11 mouse cellular contexts compared by ENCODE assay signal in the genomic region with DNA sequence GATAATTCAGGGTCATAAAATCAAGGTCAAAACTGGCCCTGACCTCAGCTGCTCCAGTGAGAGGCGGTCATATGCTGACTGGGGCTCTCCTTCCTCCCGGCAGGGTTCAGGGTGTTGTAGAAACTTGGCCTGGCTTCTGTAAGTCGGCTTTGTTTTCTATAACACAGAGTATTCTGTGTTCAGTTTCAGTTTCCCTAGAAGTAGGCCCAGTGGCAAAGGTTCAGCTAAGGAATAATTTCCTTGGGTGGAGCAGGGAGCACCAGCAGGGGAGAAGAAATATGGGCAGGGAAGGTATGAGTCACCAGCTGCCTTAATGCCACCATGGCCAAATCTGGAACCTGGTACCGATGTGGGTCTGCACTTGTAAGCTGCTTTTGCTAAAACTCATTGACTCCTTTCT.
DNase-seq lines count a peak whose midpoint lies in the region; ATAC-seq and TF ChIP-seq lines count a peak whose summit lies in the region.
"Had no signal": no experiment of that assay in that cellular context is flagged by ENCODE, and none has a peak within 500 bp of the region (broad histone marks: within the 10 kb centered on the region; RNA-seq: fewer than 3 reads in every experiment).

No protein-coding gene starts in this region.

- H3K9me3 ChIP-seq in neural tube, embryonic 13.5 days = no peaks in the 10 kb centered on the region
- no peaks in the 10 kb centered on the region for H3K9me3 ChIP-seq in neural tube, embryonic 15.5 days (replicated peaks)
- H3K9me3 ChIP-seq in limb, embryonic 13.5 days = no peaks in the 10 kb centered on the region
- H3K9me3 ChIP-seq in stomach, postnatal 0 days (ENCODE audit: control insufficient read depth, low read length) = no peaks in the 10 kb centered on the region

- no peak for TF ChIP-seq EP300 in stomach, postnatal 0 days (optimal IDR thresholded peaks at IDR 0.05)

- no peak for TF ChIP-seq CTCF in gastrocnemius, adult 2 months (IDR thresholded peaks at IDR 0.05)
- TF ChIP-seq CTCF in stomach, postnatal 0 days (IDR thresholded peaks at IDR 0.05; ENCODE audit: low read depth) = 0 out of 2 replicates have a peak, but pooled peaks have one; percentile 3

- 54% methylated on average over 4 of the region's 4 CpGs for WGBS in neural tube, embryonic 13.5 days
- 60% methylated on average over 4 of the region's 4 CpGs for WGBS in neural tube, embryonic 15.5 days
- WGBS in limb, embryonic 13.5 days = 45% methylated on average over 4 of the region's 4 CpGs
- WGBS in stomach, postnatal 0 days = 29% methylated on average over 4 of the region's 4 CpGs

- H3K27ac ChIP-seq in gastrocnemius, adult 2 months = peak overlapping the region; percentile 79
- 0 out of 2 replicates have a peak overlapping the region, but pooled peaks have one; percentile 14 for H3K27ac ChIP-seq in neural tube, embryonic 13.5 days (replicated peaks)
- H3K27ac ChIP-seq in neural tube, embryonic 15.5 days (replicated peaks) = no peak overlapping the region
- peak overlapping the region; percentile 16; the same call in 1 of the 2 replicates for H3K27ac ChIP-seq in limb, embryonic 13.5 days
- peak overlapping the region; percentile 73 for H3K27ac ChIP-seq in stomach, postnatal 0 days (replicated peaks)
- H3K27ac ChIP-seq: hindbrain, postnatal 0 days had no signal

- no peaks in the 10 kb centered on the region for H3K27me3 ChIP-seq in neural tube, embryonic 13.5 days
- no peaks in the 10 kb centered on the region for H3K27me3 ChIP-seq in neural tube, embryonic 15.5 days (replicated peaks)
- peaks cover 7% of the 10 kb centered on the region; the same call in 1 of the 2 replicates for H3K27me3 ChIP-seq in limb, embryonic 13.5 days
- H3K27me3 ChIP-seq in stomach, postnatal 0 days (ENCODE audit: control insufficient read depth, insufficient read depth, low read length) = no peaks in the 10 kb centered on the region

- ATAC-seq in neural tube, embryonic 13.5 days (ENCODE audit: low read depth) = no peak
- ATAC-seq in neural tube, embryonic 15.5 days (ENCODE audit: low FRiP score) = no peak
- no peak for ATAC-seq in limb, embryonic 13.5 days (ENCODE audit: low FRiP score, low read depth)
- ATAC-seq in stomach, postnatal 0 days (ENCODE audit: low FRiP score, low TSS enrichment) = peak; percentile 66
- ATAC-seq: hindbrain, postnatal 0 days had no signal

- no peak overlapping the region for H3K9ac ChIP-seq in neural tube, embryonic 13.5 days
- no peak overlapping the region for H3K9ac ChIP-seq in neural tube, embryonic 15.5 days (replicated peaks)
- no peak overlapping the region for H3K9ac ChIP-seq in limb, embryonic 13.5 days
- no peak overlapping the region for H3K9ac ChIP-seq in stomach, postnatal 0 days (ENCODE audit: low read length)

- intact Hi-C loops in gastrocnemius, adult 2 months (cut with DNase I) = no loop called here

- peaks cover 13% of the 10 kb centered on the region for H3K4me1 ChIP-seq in neural tube, embryonic 13.5 days (replicated peaks)
- H3K4me1 ChIP-seq in neural tube, embryonic 15.5 days = no peaks in the 10 kb centered on the region
- no peaks in the 10 kb centered on the region for H3K4me1 ChIP-seq in limb, embryonic 13.5 days
- peaks cover 3% of the 10 kb centered on the region; the same call in 1 of the 2 replicates for H3K4me1 ChIP-seq in stomach, postnatal 0 days (replicated peaks; ENCODE audit: control insufficient read depth, insufficient read depth)

- H3K36me3 ChIP-seq in neural tube, embryonic 13.5 days = no peaks in the 10 kb centered on the region
- H3K36me3 ChIP-seq in neural tube, embryonic 15.5 days = no peaks in the 10 kb centered on the region
- H3K36me3 ChIP-seq in limb, embryonic 13.5 days = no peaks in the 10 kb centered on the region
- no peaks in the 10 kb centered on the region for H3K36me3 ChIP-seq in stomach, postnatal 0 days (ENCODE audit: control insufficient read depth, insufficient read depth, low read length)

- no peak overlapping the region for H3K4me3 ChIP-seq in gastrocnemius, adult 2 months
- H3K4me3 ChIP-seq in neural tube, embryonic 13.5 days = no peak overlapping the region
- H3K4me3 ChIP-seq in neural tube, embryonic 15.5 days (replicated peaks) = no peak overlapping the region
- H3K4me3 ChIP-seq in limb, embryonic 13.5 days = no peak overlapping the region
- H3K4me3 ChIP-seq in stomach, postnatal 0 days (ENCODE audit: low read depth, low read length) = no peak overlapping the region

- H3K4me2 ChIP-seq in neural tube, embryonic 13.5 days = no peak overlapping the region
- H3K4me2 ChIP-seq in neural tube, embryonic 15.5 days = no peak overlapping the region
- H3K4me2 ChIP-seq in limb, embryonic 13.5 days (replicated peaks) = no peak overlapping the region
- no peak overlapping the region for H3K4me2 ChIP-seq in stomach, postnatal 0 days (replicated peaks; ENCODE audit: low read depth)

- no peak for DNase-seq in gastrocnemius, adult 2 months
- DNase-seq in gastrocnemius, postnatal 4 days (ENCODE audit: low spot score in 2 of 2) = no peak
- DNase-seq in stomach, postnatal 0 days (ENCODE audit: low spot score) = no peak
- no peak for DNase-seq in layer of hippocampus, adult 11-12 months (ENCODE audit: low spot score)
- DNase-seq in neural tube, embryonic 10.5 days (ENCODE audit: extremely low spot score, low spot score) = no peak
- DNase-seq: cerebellum, adult 8-10 months; midbrain, embryonic 14.5 days had no signal
